Mouse (Mus musculus) embryonic facial prominence, embryonic 15.5 days (tissue): ENCODE results near the gene Tmem51. TPM values are rescaled to one million over a fixed set of nuclear protein-coding genes. Genes with fewer than 3 reads are reported as not detected.
"Not testable (repeated sequence)": the region's sequence is repeated elsewhere in the genome, so short reads cannot be mapped to it uniquely, and the experiment has no call there.

Experiments used
- ATAC-seq: fragments of 200-750 bp; cut with Nextera tagmentation; 2 replicates; pipeline ENCODE4 v1.8.0; 2017; ENCODE audit warnings: low read depth, moderate TSS enrichment; ENCODE audit not compliant: insufficient number of reproducible peaks, low FRiP score, low TSS enrichment
- H3K27ac ChIP-seq: fragments of 300-500 bp; sonication (generic); replicated peaks from 2 replicates; pipeline ENCODE4 v1.5.1; 2015; ENCODE audit warnings: mild to moderate bottlenecking, inconsistent platforms
- H3K27me3 ChIP-seq: fragments of 300-500 bp; sonication (generic); 2 replicates; pipeline ENCODE4 v1.6.1; 2015; ENCODE audit warnings: inconsistent platforms
- H3K36me3 ChIP-seq: fragments of 300-500 bp; sonication (generic); 2 replicates; pipeline ENCODE4 v1.6.1; 2015; ENCODE audit warnings: mild to moderate bottlenecking, inconsistent platforms
- H3K4me1 ChIP-seq: fragments of 300-500 bp; sonication (generic); 2 replicates; pipeline ENCODE4 v1.6.1; 2015; ENCODE audit warnings: inconsistent platforms
- H3K4me2 ChIP-seq: fragments of 300-500 bp; sonication (generic); replicated peaks from 2 replicates; pipeline ENCODE4 v1.6.1; 2015; ENCODE audit warnings: mild to moderate bottlenecking, inconsistent platforms
- H3K4me3 ChIP-seq: fragments of 300-500 bp; sonication (generic); replicated peaks from 2 replicates; pipeline ENCODE4 v1.5.1; 2015; ENCODE audit warnings: mild to moderate bottlenecking, inconsistent platforms
- H3K9ac ChIP-seq: fragments of 300-500 bp; sonication (generic); 2 replicates; pipeline ENCODE4 v1.6.1; 2015; ENCODE audit warnings: inconsistent platforms
- H3K9me3 ChIP-seq: fragments of 300-500 bp; sonication (generic); replicated peaks from 2 replicates; pipeline ENCODE4 v1.6.1; 2016; ENCODE audit warnings: inconsistent platforms
- WGBS: fragments of 180-500 bp; shearing (Covaris S2); methylation state at CpG from one replicate; pipeline ENCODE4 v1.1.7; 2015; 5-methylcytosine and 5-hydroxymethylcytosine counted together
- polyA plus RNA-seq: library from polyadenylated mRNA; unstranded; fragments of >200 nt; fragmentation: Nextera tagmentation; extraction: Ambion mirVana; gene quantifications from 2 replicates; pipeline ENCODE4 v1.2.1, GENCODE M21; 2015

The Tmem51 gene
- polyA plus RNA-seq, 1 experiment from 2014 or later = 20.2 TPM

DNA sequence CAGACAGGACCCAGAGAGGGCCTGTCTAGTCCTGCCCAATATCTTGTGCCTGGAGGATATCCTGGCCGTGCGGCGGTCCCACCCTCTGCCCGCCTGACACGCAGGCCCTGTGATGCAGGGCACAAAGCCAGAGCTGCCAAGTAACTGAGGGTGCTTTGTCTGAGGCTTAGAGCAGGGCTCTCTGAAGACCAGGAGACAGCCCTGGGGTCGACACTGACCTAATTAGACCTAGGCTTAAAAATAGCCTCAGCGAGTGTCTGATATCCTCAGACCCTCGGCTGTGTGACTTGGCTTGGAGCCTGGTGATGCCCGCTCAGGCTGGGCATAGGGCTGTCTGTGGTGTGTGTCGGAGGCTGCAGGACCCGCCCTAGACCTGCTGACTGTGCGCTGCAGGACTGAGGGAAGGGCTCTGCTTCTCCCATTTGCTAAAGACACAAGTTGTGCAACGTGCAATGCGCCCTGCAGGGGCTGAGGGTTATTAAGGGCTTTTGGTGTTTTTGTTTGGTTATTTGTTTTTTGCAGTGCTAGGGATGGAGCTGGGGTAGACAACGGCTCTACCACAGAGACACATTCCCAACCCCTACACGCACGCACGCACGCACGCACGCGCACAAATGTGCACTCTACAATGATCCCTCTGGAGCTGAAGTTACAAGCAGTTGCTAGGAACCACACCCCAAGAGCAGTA lies 26.4 kb downstream of the Tmem51 start:
- Histone ChIP-seq H3K9ac (no peak overlapping the region), H3K36me3 (no peaks in the 10 kb centered on the region), H3K27me3 (no peaks in the 10 kb centered on the region), H3K9me3 (no peaks in the 10 kb centered on the region), H3K4me2 (no peak overlapping the region), H3K4me3 (no peak overlapping the region), H3K4me1 (peaks cover 21% of the 10 kb centered on the region), H3K27ac (peak overlapping the region; percentile 58; the same call in 1 of the 2 replicates)
- no peak for ATAC-seq
- 58% methylated on average over 22 of the region's 22 CpGs for WGBS

DNA sequence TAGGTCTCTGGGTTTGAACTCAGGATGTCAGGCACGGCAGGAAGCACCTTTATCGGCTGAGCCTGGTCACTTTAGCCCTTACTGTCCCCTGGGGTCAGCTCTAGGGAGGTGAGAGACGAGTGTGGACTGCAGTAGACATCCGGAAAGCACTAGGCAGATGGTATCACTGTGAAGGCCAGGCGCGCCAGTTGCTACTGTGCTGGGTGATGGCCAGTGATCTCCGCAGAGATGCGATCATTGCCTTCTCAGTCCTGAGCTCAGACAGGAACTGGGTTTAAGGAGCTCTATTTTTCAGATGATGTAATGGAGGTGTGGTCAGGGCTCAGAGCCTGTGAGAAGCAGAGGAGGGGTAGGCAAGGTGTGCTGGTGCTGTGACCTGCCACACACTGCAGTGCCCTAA lies 28.5 kb downstream of the Tmem51 start:
- no peak for ATAC-seq
- Histone ChIP-seq H3K4me1 (peaks cover 21% of the 10 kb centered on the region), H3K27ac (no peak overlapping the region), H3K9me3 (no peaks in the 10 kb centered on the region), H3K4me2 (no peak overlapping the region), H3K36me3 (no peaks in the 10 kb centered on the region), H3K9ac (no peak overlapping the region), H3K27me3 (no peaks in the 10 kb centered on the region), H3K4me3 (no peak overlapping the region)
- whole genome bisulfite sequencing = 74% methylated on average over 8 of the region's 8 CpGs

DNA sequence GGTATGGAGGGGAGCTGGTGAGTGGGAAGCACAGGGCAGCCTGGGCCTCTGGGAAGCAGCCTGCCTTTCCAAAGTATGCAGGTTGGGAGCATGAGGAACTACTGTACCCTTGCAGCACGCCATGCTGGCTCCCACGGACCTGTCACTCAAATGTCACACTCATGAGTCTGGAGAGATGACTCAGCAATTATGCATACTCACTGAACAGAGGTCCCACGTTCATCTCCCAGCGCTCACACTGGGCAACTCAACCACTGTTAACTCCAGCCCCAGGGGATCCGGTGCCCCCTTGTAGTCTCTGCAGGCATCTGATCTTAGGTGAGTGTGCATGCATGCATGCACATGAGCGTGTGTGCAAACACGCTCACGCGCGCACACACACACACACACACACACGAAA lies 29.5 kb downstream of the Tmem51 start:
- no peak overlapping the region for H3K4me2 ChIP-seq
- H3K27me3 ChIP-seq = no peaks in the 10 kb centered on the region
- no peak overlapping the region for H3K27ac ChIP-seq
- H3K9me3 ChIP-seq = no peaks in the 10 kb centered on the region
- peaks cover 18% of the 10 kb centered on the region for H3K4me1 ChIP-seq
- WGBS = 83% methylated on average over 11 of the region's 11 CpGs
- no peak for ATAC-seq
- no peaks in the 10 kb centered on the region for H3K36me3 ChIP-seq
- H3K4me3 ChIP-seq = no peak overlapping the region
- no peak overlapping the region for H3K9ac ChIP-seq

DNA sequence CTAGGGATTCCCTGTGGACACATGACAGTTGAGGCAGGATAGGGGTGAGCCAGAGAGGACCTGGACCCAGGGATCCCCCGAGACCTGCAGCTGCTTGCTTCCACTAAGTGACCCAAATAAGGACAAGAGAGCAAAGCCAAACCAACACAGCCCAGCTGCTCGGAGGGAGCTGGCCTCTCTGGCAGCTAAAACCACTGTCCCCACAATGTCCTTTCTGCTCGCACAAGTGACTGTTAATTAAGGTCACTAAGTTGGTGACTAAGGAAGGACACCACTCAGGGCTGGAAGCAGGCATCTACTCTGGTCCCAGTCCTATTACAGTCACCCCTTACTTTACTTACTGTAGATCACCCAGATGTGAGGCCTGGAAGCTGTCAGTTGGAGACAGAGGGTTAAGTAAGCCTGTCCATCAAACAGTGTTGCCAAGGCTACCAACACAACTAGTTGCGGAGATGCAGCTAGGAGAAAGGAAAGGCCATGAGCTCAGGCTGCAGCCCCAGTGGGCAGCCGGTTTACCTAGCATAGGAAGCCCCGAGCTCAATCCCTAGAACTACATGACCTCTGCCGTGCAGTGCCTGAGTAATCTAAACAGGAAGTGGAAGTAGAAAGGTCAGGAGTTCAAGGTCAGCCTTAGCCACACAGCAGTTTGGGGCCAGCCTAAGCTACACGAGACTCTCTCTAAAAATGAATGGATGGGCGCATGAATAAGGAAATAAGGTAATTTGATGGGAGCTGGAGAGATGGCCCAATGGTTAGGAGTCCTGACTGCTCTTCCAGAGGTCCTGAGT lies 30.2 kb downstream of the Tmem51 start:
- ATAC-seq = no peak
- Histone ChIP-seq H3K27ac (no peak overlapping the region), H3K9me3 (no peaks in the 10 kb centered on the region), H3K9ac (no peak overlapping the region), H3K27me3 (no peaks in the 10 kb centered on the region), H3K4me1 (peaks cover 15% of the 10 kb centered on the region), H3K4me2 (no peak overlapping the region), H3K36me3 (no peaks in the 10 kb centered on the region), H3K4me3 (no peak overlapping the region)
- 49% methylated on average over 9 of the region's 9 CpGs for WGBS

DNA sequence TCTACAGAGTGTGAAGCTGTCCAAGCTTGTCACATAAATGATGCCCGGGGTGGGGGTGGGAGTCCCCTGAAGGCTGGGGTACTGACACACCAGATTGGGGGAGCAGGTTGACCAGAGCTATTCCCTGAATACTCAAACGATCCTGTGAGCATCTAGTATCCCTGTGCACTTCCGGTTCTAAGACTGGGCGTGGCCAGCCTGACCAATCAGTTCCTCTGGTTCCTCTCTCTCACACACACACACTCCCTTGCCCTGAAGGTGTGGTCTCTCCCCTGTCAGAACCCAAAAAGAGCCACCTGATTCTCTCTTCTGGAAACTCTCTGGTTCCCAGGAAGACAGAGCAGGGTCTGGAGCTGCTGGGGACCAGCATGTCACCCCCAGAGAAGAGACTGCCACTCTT lies 30.8 kb downstream of the Tmem51 start:
- Histone ChIP-seq H3K4me1 (peaks cover 15% of the 10 kb centered on the region), H3K9ac (no peak overlapping the region), H3K27me3 (no peaks in the 10 kb centered on the region), H3K36me3 (no peaks in the 10 kb centered on the region), H3K4me3 (no peak overlapping the region), H3K4me2 (no peak overlapping the region), H3K9me3 (no peaks in the 10 kb centered on the region), H3K27ac (no peak overlapping the region)
- ATAC-seq = no peak
- 44% methylated on average over 4 of the region's 4 CpGs for WGBS

DNA sequence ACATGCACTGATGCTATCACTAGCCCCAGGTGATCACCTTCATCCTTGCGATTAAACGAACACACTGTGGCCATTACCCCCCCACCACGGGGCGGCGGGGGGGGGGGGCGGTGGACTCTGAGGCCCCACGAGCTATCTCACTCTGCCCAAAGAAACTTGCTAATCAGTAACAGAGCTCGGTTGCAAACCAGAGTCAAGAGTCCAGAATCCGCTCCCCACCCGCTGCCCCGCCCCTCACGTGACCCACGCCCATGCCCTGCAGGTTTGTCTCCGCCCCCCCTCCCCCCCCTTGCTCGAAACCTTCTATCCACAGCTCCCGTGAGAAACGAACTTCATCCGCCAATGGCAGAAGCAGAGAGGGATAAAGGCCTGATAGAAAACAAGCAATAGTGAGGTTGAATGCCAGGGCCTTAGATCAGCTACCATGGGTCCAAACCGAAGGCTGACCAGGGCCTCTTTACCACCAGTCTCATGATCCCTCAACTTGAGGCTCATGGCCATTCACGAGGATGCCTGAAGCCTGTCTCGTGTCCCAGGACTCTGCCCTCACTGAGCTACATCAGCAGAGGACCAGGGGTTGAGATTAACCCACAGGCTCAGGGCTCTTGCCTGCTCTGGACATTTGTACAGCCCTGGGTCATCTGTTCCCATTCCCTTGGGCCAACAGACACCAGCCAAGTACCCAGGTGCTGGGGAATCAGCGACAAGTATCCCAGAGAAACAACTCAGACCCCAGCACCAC lies 31.5 kb downstream of the Tmem51 start:
- WGBS = 25% methylated on average over 22 of the region's 22 CpGs
- Histone ChIP-seq H3K27me3 (no peaks in the 10 kb centered on the region), H3K9me3 (no peaks in the 10 kb centered on the region), H3K9ac (no peak overlapping the region), H3K36me3 (no peaks in the 10 kb centered on the region), H3K4me2 (peak overlapping the region; percentile 30), H3K4me3 (no peak overlapping the region), H3K4me1 (peaks cover 10% of the 10 kb centered on the region), H3K27ac (no peak overlapping the region)
- no peak for ATAC-seq

DNA sequence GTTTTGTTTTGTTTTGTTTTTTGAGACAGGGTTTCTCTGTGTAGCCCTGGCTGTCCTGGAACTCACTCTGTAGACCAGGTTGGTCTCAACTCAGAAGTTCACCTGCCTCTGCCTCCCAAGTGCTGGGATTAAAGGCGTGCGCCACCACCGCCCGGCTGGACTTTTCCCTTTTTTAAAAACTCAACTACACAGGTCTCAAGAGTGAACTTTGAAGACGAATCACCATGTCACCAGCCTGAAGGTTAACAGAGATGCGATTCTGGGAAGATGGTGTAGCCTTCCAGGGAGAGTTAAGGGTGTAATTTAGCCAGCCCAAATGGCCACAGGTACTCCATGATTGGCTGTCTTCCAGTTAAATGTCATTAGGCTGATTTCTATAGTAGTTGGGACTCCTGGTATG lies 32.2 kb downstream of the Tmem51 start:
- not testable (repeated sequence) for H3K4me1 ChIP-seq, H3K36me3 ChIP-seq, H3K27me3 ChIP-seq, H3K27ac ChIP-seq, ATAC-seq, H3K9ac ChIP-seq, H3K4me2 ChIP-seq, H3K9me3 ChIP-seq, H3K4me3 ChIP-seq
- WGBS = 74% methylated on average over 6 of the region's 6 CpGs

DNA sequence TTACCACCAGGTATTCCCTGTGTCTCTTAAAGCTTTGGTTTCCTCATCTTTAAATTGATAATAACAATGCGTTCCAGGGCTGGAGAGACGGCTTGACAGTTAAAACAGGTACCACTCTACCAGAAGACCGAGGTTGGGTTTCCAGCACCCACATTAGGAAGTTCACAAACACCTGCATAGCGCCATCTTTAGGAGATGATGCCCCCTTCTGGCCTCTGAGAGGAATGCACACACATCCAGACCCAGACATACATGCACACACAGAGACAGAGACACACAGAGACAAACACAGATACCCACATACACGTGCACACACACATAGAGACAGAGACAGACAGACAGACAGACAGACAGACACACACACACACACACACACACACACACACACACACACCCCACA lies 34.1 kb downstream of the Tmem51 start:
- no peak for ATAC-seq
- Histone ChIP-seq H3K9ac (no peak overlapping the region), H3K4me2 (no peak overlapping the region), H3K27ac (no peak overlapping the region), H3K4me1 (peaks cover 5% of the 10 kb centered on the region; the same call in 1 of the 2 replicates), H3K4me3 (no peak overlapping the region), H3K27me3 (no peaks in the 10 kb centered on the region), H3K36me3 (no peaks in the 10 kb centered on the region), H3K9me3 (no peaks in the 10 kb centered on the region)
- 92% methylated on average over 5 of the region's 5 CpGs for WGBS

DNA sequence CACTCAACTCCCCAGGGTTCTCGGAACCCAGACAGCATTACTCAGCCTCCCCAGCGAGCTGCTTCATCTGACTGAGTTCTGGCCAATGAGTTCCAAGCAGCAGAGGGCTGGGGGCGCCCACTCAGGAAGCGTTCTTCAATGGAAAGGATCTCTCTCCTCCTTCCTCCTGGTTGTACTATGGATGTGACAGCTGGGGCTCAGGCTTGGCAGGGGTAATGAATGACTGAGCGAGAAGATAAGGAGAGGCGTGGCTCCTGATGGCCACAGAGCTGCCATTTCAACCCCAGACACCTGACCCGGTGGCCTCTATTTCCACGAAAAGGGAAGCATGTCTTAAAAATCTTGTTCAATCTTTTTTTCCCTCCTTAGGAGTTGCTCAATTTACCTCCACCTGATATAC lies 35.7 kb downstream of the Tmem51 start:
- WGBS = 69% methylated on average over 8 of the region's 8 CpGs
- Histone ChIP-seq H3K4me1 (peaks cover 13% of the 10 kb centered on the region; the same call in 1 of the 2 replicates), H3K36me3 (no peaks in the 10 kb centered on the region), H3K4me2 (no peak overlapping the region), H3K9ac (no peak overlapping the region), H3K27me3 (no peaks in the 10 kb centered on the region), H3K9me3 (no peaks in the 10 kb centered on the region), H3K27ac (no peak overlapping the region), H3K4me3 (no peak overlapping the region)
- no peak for ATAC-seq

DNA sequence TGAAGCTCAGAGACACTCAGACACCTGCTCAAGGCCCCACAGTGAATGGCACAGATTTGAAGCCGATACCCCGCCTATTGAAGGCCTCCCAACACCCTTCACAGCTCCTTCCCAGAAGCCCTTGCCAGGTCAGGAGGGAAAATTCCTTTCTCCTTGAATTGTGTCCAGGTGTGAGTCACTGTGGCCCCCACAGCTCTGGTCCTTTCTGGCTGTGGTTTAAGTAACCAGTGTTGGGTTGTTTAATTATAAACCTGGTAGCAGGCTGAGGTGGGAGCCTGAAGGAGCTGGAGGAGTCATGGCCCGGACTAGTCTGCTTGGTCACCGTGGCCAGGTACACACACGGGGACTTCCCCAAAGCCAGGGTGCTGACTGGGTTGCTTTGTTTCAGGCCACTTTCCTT lies 37.1 kb downstream of the Tmem51 start:
- Histone ChIP-seq H3K36me3 (no peaks in the 10 kb centered on the region), H3K4me2 (no peak overlapping the region), H3K4me3 (no peak overlapping the region), H3K27ac (no peak overlapping the region), H3K9me3 (no peaks in the 10 kb centered on the region), H3K4me1 (peaks cover 15% of the 10 kb centered on the region), H3K27me3 (no peaks in the 10 kb centered on the region), H3K9ac (no peak overlapping the region)
- ATAC-seq = no peak
- 89% methylated on average over 5 of the region's 5 CpGs for WGBS

DNA sequence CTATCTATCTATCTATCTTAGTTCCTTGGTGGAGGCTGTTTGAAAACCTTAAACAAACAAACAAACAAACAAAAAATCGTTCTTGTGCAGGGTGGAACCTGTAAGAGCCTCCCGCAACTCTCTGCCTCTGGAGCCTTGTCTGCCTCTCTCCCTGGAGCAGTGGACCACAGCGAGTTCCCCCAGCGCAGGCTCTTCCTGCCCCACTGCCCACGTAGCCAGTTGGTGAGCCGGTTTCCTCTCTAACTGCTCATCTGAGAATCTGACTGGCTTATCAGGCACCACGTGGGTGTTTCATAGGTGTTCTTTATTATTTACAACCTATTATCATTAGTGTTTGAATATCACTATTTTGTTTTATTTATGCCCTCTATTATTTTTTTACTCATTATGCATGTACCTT lies 37.6 kb downstream of the Tmem51 start:
- 85% methylated on average over 7 of the region's 7 CpGs for WGBS
- H3K27ac ChIP-seq = no peak overlapping the region
- peaks cover 16% of the 10 kb centered on the region for H3K4me1 ChIP-seq
- no peaks in the 10 kb centered on the region for H3K36me3 ChIP-seq
- H3K9ac ChIP-seq = no peak overlapping the region
- H3K27me3 ChIP-seq = no peaks in the 10 kb centered on the region
- H3K9me3 ChIP-seq = no peaks in the 10 kb centered on the region
- ATAC-seq = no peak
- H3K4me2 ChIP-seq = no peak overlapping the region
- H3K4me3 ChIP-seq = no peak overlapping the region
